Mouse (Mus musculus) c-Kit-negative CD71-positive TER-119-positive erythroid progenitor cells, embryonic 14.5 days (primary cell): ENCODE data around the gene Tmem176a.
"Not testable (repeated sequence)": the region's sequence is repeated elsewhere in the genome, so short reads cannot be mapped to it uniquely, and the experiment has no call there.

Experiments
- DNase-seq: peaks from one replicate; pipeline ENCODE4 v3.0.0-alpha.2; 2013; ENCODE audit warnings: low read depth, low spot score

The Tmem176a gene

GRCm38 (mm10) chr6:48842111-48842842 lies 1.6 kb downstream of the Tmem176a start:
- DNase-seq = no peak

DNA sequence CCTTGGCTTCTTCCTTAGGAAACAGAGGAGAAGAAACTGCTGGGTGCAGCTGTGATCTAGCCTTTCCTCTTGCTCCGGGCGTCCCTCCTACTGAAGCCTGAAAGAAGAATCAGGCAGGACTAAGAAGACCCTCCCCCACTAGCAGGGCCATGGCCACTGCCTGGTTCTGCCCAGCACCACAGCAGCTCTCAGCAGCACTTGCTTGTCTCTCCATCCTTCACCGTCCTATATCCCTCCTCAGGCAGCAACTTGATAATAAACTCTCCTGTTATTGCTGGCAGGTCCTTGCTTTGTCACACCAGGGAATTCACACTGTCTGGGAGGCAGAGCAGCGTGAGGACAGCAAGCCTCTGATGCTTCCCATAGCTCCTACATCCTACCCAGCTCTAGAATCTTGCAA lies 4.4 kb downstream of the Tmem176a start:
- no peak for DNase-seq

GRCm38 (mm10) chr6:48851820-48852491 lies 11.2 kb downstream of the Tmem176a start:
- no peak for DNase-seq

DNA sequence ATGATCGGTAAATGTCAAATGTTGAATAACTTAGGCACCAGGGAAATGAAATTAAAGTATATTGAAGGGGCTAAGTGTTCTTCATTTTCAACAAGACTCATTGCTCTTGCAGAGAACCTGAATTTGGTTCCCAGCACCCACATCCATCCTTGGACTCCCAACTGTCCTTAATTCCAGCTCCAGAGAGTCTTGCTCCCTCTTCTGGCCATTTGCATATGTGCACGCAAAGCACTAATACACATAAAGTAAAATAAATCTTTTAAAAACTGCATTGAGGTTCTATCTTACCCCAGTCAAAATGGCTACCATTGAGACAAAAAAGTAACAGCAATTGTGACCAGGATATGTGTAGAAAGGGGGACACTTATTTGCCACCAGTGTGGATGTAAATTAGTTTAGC lies 13.4 kb downstream of the Tmem176a start:
- no peak for DNase-seq

DNA sequence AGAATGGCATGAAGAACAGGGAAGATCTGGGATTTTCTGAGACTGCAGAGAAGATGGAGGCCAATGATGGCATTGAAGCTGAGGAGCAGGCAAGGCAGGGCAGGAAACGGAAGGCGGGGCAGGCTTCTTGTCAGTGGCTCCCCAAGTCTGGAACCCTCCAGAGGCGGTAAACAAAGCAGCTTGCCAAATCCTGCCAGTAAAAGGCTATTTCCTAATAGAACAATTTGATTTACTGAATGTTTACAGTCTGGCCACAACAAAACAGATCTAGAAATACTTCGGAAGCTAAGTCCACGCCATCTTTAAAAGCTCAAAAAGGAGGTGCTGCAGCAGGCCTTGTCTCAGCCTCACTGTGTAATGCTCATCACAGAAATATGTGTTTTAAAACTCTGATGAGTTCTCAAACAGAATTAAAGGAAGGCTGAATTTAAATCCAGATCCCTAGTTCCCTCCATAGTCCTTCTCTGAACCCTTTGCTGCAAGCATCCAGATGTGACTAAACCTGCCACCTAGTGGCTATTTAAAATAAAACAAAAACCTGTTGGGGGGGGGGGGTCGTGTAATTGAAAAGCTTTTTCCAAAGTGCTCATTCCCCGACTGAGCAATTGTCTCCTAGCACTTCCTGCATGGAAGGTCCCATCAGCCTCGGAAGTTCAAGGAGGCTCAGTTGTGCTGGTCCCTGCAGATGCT lies 17.0 kb downstream of the Tmem176a start:
- DNase-seq = no peak

- DNase-seq = no peak
Measured at GRCm38 (mm10) chr6:48860130-48860815, 19.6 kb downstream of the Tmem176a start.

DNA sequence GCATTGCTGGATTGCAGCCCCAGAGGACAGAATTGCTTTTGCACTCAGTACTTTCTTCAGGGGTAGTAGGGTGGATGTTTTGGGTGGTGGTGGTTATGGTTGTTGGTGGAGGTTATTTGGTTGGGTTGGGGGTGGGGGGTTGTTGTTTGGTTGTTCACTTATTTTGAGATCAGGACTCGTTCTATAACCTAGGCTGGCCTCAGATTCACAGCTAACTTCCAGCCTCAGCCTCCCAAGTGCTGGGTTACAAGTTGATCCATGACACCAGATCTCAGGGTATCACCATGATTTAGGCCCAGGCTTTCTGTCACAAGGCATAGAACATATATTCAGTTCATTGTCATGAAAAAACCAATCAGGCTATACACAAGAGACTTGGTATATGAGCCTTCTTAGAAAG lies 20.1 kb downstream of the Tmem176a start:
- DNase-seq = no peak

GRCm38 (mm10) chr6:48861616-48862280 lies 21.0 kb downstream of the Tmem176a start:
- no peak for DNase-seq

DNA sequence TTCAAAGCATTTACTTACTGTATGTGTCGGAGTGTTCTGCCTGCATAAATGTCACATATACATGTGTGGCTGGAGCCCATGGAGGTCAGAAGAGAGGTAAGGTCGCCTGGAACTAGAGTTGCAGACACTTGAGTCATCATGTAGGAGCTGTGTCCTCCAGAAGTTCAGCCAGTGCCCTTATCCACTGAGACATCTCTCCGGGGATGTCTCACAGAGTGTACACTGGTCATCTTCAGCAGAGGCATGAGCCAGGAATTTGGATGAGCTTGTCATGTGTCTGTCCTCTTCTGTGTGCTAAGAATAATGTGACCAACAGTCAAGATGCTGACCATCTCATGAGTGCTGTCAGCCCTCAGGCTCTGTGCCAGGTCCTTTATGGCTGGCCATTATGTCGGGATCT lies 22.1 kb downstream of the Tmem176a start:
- no peak for DNase-seq

GRCm38 (mm10) chr6:48863488-48863887 lies 22.8 kb downstream of the Tmem176a start:
- no peak for DNase-seq

GRCm38 (mm10) chr6:48864181-48864580 lies 23.5 kb downstream of the Tmem176a start:
- no peak for DNase-seq

DNA sequence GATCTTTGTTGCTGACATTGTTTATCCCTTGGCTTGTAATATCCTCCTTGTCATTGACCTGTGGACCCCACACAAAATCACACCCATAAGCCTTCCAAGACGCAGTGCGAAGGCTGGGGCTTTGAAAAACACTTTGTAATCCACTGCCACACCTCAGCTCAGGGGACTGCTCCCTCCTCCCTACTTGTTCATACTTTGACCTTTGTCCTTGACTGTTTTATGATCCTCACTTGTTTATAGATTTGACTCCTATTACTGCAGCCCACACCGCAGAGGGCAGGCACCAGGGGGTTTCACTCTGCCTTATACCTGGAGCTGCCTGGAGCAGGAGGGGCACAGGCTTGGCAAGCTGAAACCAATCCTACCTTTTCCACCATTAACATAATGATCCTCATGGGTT lies 24.0 kb downstream of the Tmem176a start:
- no peak for DNase-seq

DNA sequence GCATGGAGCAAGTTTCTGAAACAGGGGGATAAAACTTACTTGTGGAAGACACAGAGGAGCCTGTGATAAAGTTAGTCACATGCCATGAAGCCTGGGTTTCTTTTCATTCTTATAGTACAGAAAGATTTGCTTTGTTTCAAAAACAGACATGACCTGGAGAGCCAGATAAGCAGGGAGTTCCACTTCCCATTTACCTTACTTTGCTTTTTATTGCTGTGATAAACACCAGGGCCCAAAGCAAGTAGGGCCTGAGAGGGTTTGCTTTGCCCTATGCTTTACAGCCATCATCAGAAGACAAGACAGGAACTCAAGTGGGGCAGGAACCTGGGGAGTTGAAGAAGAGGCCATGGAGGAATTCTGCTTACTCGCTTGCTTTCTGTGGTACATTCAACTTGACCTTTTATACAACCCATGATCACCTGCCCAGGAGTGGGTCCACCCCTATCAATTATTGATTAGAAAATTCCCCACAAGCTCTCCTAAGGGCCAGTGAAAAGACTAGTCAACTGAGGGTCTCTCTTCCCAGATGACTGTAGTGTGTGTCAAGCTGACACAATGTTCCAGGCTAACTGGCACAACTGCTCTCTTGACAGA lies 24.5 kb downstream of the Tmem176a start:
- DNase-seq = no peak

- DNase-seq = not testable (repeated sequence)
Measured at GRCm38 (mm10) chr6:48866355-48866950, 25.7 kb downstream of the Tmem176a start.

- no peak for DNase-seq
Measured at GRCm38 (mm10) chr6:48867158-48867557, 26.4 kb downstream of the Tmem176a start.

DNA sequence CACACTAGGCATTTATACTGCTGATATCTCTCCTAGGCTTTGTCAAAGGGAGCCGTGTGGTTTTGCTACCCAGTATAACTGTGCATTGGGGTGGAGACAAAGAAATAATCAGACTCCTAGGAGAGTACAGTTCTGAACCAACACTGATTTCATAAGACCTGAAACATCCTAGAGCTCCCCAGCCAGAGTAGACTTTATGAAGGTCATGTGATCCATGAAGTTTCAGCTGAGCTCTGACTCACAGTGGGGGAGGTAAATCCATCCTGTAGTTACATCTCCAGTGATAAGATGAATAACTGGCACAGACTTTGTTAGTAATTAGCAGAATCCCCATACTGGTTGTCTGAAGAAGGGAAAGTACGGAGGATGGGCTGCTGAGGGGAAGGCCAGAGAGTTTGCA lies 29.1 kb downstream of the Tmem176a start:
- DNase-seq = no peak

DNA sequence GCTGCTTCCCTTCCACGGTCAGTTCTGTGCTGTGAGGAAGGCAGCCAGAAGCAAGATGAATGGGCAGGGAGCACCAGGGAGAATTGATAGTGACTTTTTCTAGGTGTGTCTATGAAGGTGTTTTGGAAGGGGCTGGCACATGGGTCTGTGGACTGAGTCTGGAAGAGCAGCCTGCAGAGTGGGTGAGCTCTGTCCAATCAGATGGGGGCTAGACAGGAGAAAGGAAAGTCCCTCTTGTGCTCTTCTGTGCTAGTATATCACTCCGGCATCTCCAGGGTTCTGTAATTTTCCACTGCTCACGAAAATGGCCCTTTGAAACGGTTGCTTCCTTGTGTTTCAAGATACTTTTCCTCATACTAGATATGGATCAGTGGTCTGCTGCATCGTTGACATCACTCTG lies 31.9 kb downstream of the Tmem176a start, which contains the start of gene Aoc1:
TSS of gene Aoc1 (plus strand) at position 301 of the 400 bp plus-strand sequence.
- DNase-seq = no peak

GRCm38 (mm10) chr6:48874576-48874975 lies 33.9 kb downstream of the Tmem176a start:
- DNase-seq = no peak

DNA sequence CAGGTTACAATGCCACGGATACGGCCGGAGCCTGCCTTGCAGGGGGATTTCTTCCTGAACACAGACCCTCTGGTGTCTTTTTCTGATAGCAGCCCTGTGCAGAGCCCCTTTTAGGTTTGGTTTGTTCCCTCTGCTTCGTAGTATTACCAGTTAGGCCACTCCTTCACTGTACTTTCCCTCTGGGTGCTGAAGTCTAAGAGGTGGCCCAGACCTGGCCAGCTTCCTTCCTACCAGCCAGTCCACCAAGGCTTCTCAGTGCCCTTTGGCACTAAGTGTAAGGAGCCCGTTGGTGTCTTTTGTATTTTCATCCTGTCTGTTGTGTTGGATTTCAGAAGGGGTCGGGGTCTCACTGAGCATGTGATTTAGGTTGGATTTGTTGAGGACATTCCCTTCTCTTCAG lies 34.8 kb downstream of the Tmem176a start:
- no peak for DNase-seq

- DNase-seq = no peak
Measured at GRCm38 (mm10) chr6:48876510-48877135, 35.9 kb downstream of the Tmem176a start.
